Mouse (Mus musculus) adrenal gland (tissue): Measurements from ENCODE around the gene Zscan10.

ENCODE experiments used
- intact Hi-C: fragments of 180-260 bp; cut with DNase I; formaldehyde crosslinking; loops from one replicate; pipeline ENCODE4 v1.15.1; 2025

The Zscan10 gene

GRCm38 (mm10) chr17:23644613-23645495 is 44.2 kb downstream of the Zscan10 start, which contains the start of gene Mmp25:
Gene Mmp25 (minus strand): TSS chr17:23645277.
- intact Hi-C loops: no loop called here

- intact Hi-C loops: no loop called here
These were observed 45.2 kb downstream of the Zscan10 start for GRCm38 (mm10) chr17:23645894-23646293.

GRCm38 (mm10) chr17:23651363-23651762 is 50.7 kb downstream of the Zscan10 start:
- intact Hi-C loops: no loop called here

GRCm38 (mm10) chr17:23653324-23653723 is 52.7 kb downstream of the Zscan10 start:
- intact Hi-C loops: no loop called here

- intact Hi-C loops: no loop called here
These were observed 53.3 kb downstream of the Zscan10 start for GRCm38 (mm10) chr17:23654001-23654400.

GRCm38 (mm10) chr17:23654410-23654809 is 53.8 kb downstream of the Zscan10 start:
- intact Hi-C loops: no loop called here

- intact Hi-C loops: no loop called here
These were observed 57.8 kb downstream of the Zscan10 start for GRCm38 (mm10) chr17:23658450-23658849.

- intact Hi-C loops: loop anchor here (5.0 kb wide), 1 partner anchor 42 kb away; no protein-coding TSS in a partner anchor
These were observed 59.6 kb downstream of the Zscan10 start, which contains the start of gene Bicdl2 for GRCm38 (mm10) chr17:23660117-23660875. Gene Bicdl2 (plus strand): TSS chr17:23660506.
